Mouse (Mus musculus) liver, adult (tissue): Measurements from ENCODE around the gene Cd37.

Experiments
- GATA4 ChIP-seq: IDR thresholded peaks from 2 replicates; pipeline ENCODE4 v1.6.1; 2014; ENCODE audit warnings: mild to moderate bottlenecking, low read length; ENCODE audit not compliant: insufficient replicate concordance

Gene Cd37

DNA sequence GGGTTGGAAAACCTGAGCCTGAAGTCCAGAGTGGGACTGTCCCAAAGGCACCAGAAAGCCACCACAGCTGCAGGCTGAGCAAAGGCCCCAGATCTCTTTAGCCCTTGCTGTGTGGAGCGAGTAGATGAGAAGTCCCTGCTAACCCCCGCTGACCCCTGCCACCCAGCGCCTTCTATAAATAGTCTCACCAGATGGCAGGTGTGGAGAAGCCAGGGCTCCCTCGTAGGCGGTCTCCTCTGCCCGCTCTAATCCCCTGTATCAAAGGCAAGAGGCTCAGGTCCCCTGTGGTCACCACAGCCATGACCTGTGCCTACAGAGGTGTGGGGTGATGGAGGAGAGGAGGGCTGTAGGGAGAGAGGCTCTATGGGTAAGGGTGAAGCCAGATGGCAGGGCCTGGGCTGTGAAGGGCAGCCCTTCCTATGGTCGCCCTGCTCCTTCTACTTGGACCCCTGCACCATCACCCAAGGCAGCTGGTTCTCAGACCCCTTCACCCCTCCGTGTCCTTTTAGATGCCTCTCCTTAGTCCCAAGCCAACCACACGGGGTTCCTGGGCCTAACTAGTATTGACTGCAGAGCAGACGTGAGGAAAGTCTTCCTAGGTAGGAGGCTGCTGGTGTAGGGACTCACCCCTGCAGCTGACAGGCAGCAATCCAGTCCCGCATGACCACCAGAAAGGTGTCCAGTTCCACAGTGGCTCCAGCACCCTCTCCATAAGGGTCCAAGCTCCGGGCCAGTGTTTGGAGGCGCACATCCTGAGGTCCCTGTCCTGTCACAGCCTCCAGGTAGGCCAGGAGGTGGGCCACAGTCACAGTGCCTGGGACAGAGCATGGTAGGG lies 43.4 kb downstream of the Cd37 start:
- no peak for TF ChIP-seq GATA4

DNA sequence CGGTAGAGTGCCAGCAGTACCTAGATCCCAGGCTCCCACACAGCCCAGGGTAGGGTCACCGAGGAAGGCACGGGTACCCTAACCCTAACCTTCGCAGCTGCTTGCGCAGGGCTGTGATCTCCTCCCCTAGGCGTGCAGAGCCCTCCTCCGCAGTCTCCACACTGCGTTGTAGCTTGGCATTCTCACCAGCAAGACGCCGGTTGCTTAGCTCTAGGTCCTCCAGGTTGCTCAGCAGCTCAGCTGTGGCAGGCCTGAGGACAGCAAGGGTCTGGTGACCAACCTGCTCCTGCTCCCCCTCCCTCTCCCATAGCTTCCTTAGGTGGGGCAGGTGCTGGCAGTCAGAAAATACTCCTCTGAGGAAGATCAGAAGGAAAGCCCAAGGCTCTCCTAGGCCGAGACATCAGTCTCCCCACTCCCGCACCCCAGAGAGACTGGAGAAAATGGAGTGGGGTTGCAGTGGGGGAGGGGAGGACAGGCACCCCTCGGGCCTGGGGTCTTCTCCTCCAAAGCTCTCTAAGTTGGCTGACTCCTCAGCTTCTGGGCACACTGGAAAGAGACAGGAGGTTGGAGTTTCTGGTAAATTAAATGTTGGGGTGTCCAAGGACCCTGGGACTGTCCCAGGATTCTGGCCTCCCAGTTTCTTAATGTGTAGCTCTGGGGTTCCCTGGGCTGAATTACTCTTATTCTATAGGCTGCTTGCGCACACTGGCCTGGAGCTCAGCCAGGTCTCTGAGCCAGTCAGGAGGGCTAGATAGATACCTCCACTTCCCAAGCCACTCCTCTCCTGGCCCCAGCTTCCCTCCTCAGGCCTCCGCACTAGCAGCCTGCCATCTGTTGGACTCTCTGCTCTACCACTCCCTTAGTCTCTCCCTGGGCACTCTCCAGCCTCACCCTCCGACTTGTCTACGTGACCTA lies 44.8 kb downstream of the Cd37 start:
- no peak for TF ChIP-seq GATA4

DNA sequence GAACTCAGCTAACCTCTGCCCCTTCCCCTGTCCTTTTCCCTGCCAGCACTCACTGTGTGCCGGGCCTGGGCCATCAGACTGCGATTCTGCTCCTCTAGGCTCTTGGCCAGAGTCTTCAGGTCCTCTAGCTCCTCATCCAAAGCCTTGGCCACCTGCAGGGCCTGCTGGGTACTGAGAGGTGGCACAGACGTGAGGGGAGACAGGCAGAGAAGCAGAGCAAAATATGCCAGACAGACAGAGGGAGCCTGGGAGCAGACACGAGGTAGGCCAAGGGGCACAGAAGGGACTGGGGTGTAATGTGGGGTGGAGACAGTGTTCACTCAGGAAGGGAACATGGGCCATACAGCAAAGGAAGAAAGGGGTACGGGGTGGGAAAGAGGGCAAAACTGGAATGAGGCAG lies 45.5 kb downstream of the Cd37 start:
- TF ChIP-seq GATA4: no peak

DNA sequence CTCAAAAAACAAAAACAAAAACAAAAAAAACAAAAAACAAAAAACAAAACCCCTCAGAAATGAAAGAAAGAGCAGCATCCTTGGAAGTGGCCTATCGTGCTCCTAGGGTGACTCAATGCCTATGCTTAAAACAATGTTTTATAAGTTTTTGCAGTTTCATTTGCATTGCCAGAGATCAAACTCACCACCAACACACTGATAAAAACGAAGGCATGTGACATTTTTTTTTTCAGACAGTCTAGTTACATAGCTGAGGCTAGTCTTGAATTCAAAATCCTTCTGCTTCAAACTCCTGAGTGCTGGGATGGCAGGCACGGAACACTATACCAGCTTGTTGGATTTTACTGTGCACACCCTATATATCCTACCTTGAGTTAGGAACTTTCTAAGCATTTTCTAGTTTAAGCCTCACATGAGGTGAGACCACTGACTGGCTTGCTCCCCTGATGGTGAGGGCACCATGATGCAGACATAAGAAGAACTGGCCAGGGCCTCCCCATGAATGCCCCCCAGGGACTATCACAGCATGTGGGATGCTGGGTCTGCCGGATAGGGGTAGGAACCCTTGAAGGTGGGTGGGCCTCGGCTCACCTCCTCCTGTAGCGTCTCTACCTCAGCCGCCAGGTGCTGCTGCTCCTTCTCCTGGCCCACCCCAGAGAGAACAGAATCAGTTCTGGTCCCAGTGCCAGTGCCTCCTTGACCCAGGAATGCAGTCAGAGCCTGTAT lies 46.2 kb downstream of the Cd37 start:
- TF ChIP-seq GATA4: no peak

DNA sequence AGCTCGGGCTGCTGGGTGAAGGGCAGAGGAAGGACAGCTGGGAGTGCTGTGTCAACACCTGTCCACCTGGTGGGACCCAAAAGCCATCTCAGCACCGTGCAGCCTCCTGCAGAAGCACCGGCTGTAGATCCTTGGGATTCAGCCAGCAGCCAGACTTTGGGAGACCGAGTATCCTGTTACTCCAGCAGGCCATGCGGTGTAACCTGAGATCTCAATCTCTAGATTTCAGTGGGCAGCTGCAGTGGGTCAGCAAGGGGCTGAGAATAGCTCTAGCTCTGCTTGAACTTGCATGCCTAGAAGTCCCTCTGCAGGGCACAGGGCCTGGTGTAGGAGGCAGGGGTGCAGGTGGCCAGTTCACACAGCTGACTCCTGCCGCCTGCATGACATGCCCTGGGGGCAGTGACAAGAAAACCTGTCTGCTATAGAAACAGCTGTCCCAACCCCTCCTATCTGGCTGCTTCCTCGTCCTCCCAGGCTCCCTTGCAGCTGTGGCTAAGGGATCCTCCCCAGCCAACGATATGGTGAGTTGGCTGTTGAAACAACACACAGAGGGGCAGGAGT lies 47.0 kb downstream of the Cd37 start:
- no peak for TF ChIP-seq GATA4

DNA sequence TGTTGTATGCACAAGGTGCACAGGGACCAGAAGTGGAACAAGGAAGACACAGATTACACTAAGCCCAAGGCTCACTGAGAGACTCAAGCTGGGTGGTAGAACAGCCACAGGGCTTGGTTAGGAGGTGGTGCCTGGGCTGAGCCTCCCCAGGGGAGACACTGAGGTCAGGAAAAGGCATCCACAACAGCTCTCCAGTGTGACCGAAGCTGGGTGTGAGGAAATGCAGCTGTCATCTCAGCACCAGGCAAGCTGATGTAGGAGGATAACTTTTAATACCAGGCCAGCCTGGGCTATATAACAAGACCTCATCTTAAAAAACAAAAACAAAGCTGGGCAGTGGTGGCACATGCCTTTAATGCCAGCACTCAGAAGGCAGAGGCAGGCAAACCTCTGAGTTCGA lies 47.8 kb downstream of the Cd37 start:
- no peak for TF ChIP-seq GATA4

DNA sequence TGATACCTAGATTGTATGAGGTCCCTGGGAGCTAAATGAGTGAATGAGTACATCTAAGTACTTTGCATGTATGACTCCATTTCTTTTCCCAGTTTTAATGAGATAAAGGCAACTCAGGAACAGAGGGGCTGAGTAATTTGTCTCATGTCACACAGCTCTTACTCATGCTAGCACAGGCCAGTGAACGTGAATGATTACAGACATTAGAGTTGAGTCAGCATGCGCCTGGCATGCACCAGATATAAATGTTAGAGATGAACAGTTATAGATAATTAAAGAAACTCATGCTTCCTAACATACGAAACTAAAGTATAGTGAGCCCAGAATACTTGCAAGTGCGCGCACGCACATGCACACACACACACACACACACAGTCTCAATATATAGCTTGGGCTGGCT lies 48.7 kb downstream of the Cd37 start:
- TF ChIP-seq GATA4: no peak

DNA sequence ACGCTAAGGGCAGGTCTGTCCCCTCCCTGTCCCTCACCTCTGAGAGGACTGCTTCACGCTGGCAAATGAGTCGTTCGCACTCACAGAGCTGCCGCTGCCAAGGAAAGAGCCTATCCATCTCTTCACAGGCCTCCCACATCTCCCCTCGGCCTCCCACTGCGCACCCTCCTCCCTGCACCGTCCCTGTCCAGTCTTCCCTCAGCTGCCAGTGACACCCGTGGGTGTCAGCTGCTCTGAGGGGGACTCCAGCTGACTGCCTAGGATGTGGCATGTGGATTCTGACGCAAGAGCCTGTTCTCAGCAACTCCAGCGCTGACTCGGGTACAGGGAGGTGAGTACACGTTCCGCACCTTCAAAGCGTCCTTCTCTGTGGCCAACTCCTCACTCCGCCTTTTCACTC lies 49.3 kb downstream of the Cd37 start:
- TF ChIP-seq GATA4: no peak

DNA sequence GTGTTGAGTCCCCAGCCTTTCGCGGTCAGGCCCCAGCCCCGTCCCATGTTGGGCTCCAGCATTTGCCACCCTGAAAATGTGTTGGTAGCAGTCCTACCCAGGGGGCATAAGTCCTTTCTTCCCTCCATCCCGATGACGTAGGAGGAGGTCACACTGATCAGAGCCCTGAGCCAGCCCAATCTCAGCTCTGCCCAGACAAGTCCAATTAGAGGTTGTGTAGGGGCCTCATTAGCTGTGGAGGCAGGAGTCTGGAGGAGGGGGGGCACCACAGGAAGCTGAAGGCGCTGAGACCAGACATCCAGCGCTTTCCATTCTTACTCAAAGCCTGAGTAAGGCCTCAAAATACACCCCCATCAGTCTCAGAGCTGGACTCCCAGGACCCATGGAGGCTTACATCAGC lies 53.0 kb downstream of the Cd37 start:
- no peak for TF ChIP-seq GATA4

DNA sequence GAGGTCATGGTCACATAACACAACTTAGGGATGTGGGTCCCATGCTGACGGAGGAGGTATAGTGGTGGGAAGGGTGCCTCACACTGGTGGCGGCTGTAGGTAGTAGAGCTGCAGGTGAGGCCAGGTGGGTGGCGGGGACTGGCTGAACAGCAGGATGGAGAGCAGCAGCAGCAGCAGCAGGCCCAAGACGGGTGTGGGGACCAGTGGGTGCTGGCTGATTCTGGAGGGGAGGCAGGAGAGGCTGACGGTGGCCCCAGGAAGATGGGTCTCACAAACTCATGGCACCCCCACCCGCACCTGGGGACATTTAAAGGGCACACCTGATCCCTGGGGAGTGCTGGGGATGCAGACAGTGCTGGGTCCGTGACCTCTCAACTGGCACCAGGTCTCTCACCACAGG lies 55.2 kb downstream of the Cd37 start:
- no peak for TF ChIP-seq GATA4
